Mouse (Mus musculus) lung, postnatal 14 days (tissue): ENCODE results near the gene Dock4.

Experiments
- DNase-seq: peaks from one replicate; pipeline ENCODE4 v3.0.0; 2021

The Dock4 gene

GRCm38 (mm10) chr12:40445648-40446449, at the start of gene Dock4, which contains the start of gene Zfp277:
Gene Dock4, plus strand, starts transcription at chr12:40445952.
Gene Zfp277, minus strand, starts transcription at chr12:40445902.
- peak; percentile 99 for DNase-seq

GRCm38 (mm10) chr12:40398916-40399315, 46.8 kb upstream of the Dock4 start:
- DNase-seq: no peak

GRCm38 (mm10) chr12:40399386-40399785, 46.4 kb upstream of the Dock4 start:
- DNase-seq: no peak

GRCm38 (mm10) chr12:40399812-40400211, 45.9 kb upstream of the Dock4 start:
- DNase-seq: no peak

DNA sequence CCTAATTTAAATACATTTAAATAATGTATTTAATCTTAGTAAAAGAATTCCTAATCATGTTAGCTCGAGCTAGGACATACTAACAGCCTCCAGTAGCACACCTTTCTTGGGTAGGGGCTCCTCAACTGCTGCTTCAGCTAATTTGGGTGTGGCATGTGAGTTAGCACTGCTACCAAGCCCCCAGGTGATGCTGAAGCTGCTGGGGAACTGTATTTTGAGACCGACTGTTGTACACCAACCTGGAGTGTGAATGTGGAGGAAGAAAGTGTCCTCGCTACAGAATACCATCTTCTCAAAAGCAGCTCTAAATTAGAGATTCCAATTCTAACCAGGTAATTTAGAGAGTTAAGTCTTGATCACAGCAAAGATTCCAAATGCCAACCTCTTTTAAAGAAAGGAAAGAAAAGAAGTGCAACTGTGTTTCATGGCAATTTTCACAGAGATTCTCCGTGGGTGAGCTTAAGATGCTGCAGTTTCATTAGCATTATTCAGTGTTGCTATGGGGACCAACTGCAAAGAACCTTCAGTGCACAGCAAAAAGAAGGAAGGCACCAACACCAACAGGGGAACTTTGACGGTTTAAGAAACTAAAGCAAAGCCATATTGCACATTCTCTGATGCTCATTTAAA, 31.0 kb upstream of the Dock4 start:
- DNase-seq: no peak

DNA sequence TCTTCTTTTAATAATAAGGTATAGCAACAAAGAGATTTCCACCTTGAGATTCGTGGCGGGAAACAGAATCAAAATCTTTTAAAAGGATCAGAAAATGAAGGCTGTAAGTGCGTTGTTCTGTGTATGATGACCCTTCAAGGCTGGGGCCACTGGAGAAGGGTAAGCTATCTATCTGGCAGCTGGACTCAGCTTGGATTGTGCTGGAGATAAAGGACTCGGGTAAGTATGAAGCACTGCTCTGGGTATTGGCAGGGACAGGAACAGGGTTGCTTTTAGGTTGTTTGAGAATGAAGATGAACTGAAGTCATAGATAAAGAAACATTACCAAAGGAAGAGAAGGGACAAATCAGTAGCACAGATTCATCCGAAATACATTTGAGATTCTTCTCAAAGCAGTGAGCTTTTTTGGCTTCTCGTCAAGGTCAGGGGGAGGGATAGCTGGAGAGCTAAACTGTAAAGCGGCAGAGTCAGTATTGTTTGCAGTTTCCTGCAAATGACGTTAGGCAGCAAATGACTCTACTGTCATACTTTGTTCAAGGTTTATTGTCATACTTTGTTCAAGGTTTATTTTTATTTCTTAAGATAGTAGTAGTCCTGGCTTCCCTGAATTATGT, 30.3 kb upstream of the Dock4 start:
- DNase-seq: peak; percentile 18

- no peak for DNase-seq
Observed at GRCm38 (mm10) chr12:40417257-40417656, 28.5 kb upstream of the Dock4 start.

- DNase-seq: no peak
Observed at GRCm38 (mm10) chr12:40424991-40425390, 20.8 kb upstream of the Dock4 start.

DNA sequence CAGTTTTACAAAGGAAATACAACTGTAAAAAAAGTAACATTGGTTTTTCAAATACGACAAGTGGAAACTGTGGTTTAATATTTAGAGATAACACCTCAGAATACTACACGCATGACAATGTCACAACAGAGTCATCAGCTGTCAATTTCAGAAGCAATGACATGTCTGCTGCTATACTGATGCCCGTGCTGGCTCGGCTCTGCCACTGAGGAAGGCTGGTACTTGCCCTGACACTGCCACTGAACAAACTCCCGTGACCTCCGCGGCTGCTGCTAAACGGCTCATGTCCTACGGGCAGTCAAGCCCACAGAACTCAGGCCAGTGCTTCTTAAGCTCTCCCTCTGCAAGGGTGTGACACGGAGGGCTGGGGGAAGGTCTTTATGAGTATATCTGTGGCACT, 18.1 kb upstream of the Dock4 start:
- DNase-seq: no peak

DNA sequence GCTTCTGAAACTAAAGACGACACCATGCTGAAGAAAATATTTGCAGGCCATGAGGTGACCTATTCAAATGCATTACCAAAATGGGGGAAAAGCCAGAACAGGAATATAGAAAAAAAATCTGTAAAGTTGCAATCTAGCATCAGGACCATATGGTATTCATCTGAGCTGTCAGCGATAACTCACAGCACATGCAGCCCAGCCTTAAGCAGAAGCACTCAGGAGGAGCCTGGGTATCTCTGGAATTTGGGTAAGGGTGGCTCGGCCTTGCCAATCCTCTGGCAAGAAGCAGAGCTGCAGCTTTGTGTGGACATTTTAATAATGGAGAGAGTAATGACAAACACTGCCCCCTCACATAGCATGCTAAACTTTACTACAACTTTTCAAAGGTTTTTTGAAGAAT, 15.8 kb upstream of the Dock4 start:
- no peak for DNase-seq

GRCm38 (mm10) chr12:40431075-40431474, 14.7 kb upstream of the Dock4 start:
- no peak for DNase-seq

- peak; percentile 26 for DNase-seq
Observed at GRCm38 (mm10) chr12:40434101-40434500, 11.7 kb upstream of the Dock4 start.

DNA sequence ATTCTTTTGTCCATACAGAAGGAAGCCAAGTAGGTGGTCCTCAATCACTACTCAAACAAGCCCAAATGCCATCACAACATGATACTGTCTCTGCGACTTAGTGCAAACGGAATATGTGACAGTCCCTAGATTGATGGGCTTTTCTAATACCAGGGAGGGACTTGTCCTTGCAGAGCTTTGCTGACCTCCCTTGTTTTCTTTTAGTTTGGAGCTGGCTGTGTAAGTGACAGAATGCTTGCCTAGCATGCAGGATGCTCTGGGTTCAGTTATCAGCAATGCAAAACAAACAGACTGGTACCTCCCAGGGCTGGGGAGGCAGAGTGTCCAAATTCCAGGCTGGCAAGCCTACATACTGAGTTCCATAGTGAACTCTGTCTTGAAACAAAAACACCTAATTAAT, 7.7 kb upstream of the Dock4 start:
- DNase-seq: no peak

- no peak for DNase-seq
Observed at GRCm38 (mm10) chr12:40445206-40445605, 546 bp upstream of the Dock4 start.

- peak; percentile 47 for DNase-seq
Observed at GRCm38 (mm10) chr12:40446450-40447381, 964 bp downstream of the Dock4 start.

- DNase-seq: no peak
Observed at GRCm38 (mm10) chr12:40447561-40448355, 2.0 kb downstream of the Dock4 start.

- DNase-seq: no peak
Observed at GRCm38 (mm10) chr12:40449119-40449795, 3.5 kb downstream of the Dock4 start.

DNA sequence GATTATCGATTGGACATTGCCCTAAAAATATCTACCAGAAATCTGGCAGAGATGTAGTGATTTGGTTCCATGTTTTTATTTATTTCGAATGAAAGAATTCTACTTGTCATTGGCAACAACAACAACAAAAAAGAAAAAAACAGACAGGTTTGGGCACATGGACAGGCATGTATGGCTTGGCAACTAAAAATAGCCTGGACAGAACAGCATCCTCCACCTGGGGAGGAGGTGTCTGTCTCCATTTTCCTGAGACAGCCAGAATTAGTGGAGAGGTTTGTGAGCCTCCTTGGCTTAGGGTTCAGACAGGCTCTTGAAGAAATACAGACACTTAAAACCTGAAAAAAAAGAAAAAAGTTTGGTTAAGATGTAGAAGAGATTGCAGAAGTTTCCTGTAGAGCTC, 10.8 kb downstream of the Dock4 start:
- no peak for DNase-seq

GRCm38 (mm10) chr12:40458977-40459376, 13.2 kb downstream of the Dock4 start:
- peak; percentile 49 for DNase-seq

- DNase-seq: no peak
Observed at GRCm38 (mm10) chr12:40459673-40460265, 14.0 kb downstream of the Dock4 start.

DNA sequence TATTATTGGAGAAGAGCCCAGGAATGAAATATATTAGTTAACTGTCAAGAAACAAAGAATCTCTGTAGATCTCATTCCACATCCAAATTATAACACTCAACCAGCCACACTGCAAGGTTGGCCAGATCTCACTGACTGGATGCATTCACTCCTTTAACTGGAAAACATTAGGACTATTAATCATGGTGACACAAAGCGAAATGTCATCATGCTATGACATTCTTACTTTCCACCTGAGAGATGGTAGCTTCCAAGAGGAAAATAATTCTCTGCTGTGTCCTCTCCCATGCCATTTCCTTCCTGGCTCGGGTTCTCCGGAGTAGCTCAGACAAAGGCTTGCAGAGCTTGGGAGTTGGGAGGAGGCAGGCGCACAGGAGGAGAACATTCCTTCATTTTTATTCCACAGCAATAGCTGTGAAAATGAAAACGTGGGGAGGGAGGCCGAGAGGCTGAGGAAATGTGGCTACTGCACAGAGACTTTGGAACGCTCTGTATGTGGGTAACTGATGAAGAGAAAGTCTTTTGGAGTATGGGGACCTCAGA, 17.0 kb downstream of the Dock4 start:
- no peak for DNase-seq
